Mouse (Mus musculus): ENCODE results near the gene Nmur2.

GRCm38 (mm10) chr11:55991505-55992066 lies 49.2 kb downstream of the Nmur2 start:
- TF ChIP-seq CTCF (IDR thresholded peaks at IDR 0.05; ENCODE audit: low read depth, low read length) (peak; percentile 89), POLR2A (IDR thresholded peaks at IDR 0.05; ENCODE audit: borderline replicate concordance, low read depth, low read length) (no peak)

Data from bone marrow macrophage, adult 2 months (primary cell).